Comparison of ENCODE assay signal across 23 mouse cellular contexts in the genomic region with DNA sequence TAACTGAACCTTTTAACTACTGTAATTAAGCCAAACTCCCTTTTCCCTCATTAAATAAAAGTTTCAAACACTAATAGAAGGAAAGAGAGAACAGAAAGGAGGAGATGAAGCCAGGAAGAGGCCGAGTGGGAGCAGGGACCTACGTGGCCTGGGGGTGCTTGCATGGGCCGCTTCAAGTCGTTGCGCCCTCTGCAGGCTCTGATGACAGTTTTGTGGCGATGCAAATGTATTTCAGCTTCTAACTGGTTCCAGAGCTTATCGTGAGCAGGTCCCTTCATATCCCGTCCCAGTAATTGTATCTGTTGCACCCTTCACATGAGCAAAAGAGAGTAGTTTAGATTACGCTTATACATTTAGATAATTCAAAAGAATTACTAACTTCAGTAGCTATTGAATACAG. TPM values are rescaled to one million over a fixed set of nuclear protein-coding genes. Genes with fewer than 3 reads are reported as not detected.
A peak's percentile ranks its signal among the peaks of the same experiment; 100 is the strongest.
DNase-seq lines count a peak whose midpoint lies in the region; ATAC-seq and TF ChIP-seq lines count a peak whose summit lies in the region.
"Had no signal": no experiment of that assay in that cellular context is flagged by ENCODE, and none has a peak within 500 bp of the region (broad histone marks: within the 10 kb centered on the region; RNA-seq: fewer than 3 reads in every experiment).

No protein-coding gene starts in this region.

- H3K27ac ChIP-seq in kidney, postnatal 0 days = no peak overlapping the region
- no peak overlapping the region for H3K27ac ChIP-seq in kidney, embryonic 15.5 days
- no peak overlapping the region for H3K27ac ChIP-seq in ES-E14 (ENCODE audit: insufficient read depth, low read depth, low read length, poor library complexity, severe bottlenecking)
- H3K27ac ChIP-seq in cerebellum, adult 2 months (ENCODE audit: insufficient read depth, low read length) = no peak overlapping the region
- H3K27ac ChIP-seq: hindbrain, embryonic 15.5 days; limb, embryonic 15.5 days; midbrain, embryonic 13.5 days; neural tube, embryonic 12.5 days had no signal

- in situ Hi-C loops in ES-E14 (cut with MboI; ENCODE audit: low sequenced_read_pairs in 2 of 2, unreplicated experiment in 2 of 2) = loop anchor here in 1 of 2 experiments (10.0 kb wide), 1 partner anchor 138 kb away; no protein-coding TSS in a partner anchor

- DNase-seq in kidney, postnatal 0 days (ENCODE audit: low spot score) = peak; percentile 6
- DNase-seq in lung, postnatal 14 days = peak; percentile 4
- no peak for DNase-seq in lung, postnatal 36 days
- DNase-seq in ES-E14 (ENCODE audit: low read depth, low spot score) = peak; percentile 33
- DNase-seq in embryo, embryonic 10.5 days (ENCODE audit: low spot score) = peak; percentile 10
- DNase-seq in cerebellum, adult 2 months = no peak
- no peak for DNase-seq in ovary, postnatal 36 days (ENCODE audit: low spot score)
- DNase-seq: cerebellum, adult 11 months; kidney, adult 9 months; layer of hippocampus, adult 9-11 months; lung, postnatal 10 days; thymus, adult 2 months had no signal

- no peak overlapping the region for H3K4me2 ChIP-seq in kidney, postnatal 0 days (ENCODE audit: low read length)
- no peak overlapping the region for H3K4me2 ChIP-seq in kidney, embryonic 15.5 days
- H3K4me2 ChIP-seq: hindbrain, embryonic 15.5 days; limb, embryonic 15.5 days; midbrain, embryonic 13.5 days; neural tube, embryonic 12.5 days had no signal

- TF ChIP-seq POLR2A in cerebellum, adult 2 months (IDR thresholded peaks at IDR 0.05; ENCODE audit: borderline replicate concordance, insufficient read depth, low read length) = no peak

- WGBS in kidney, postnatal 0 days = 74% methylated on average over 9 of the region's 9 CpGs
- 79% methylated on average over 9 of the region's 9 CpGs for WGBS in kidney, embryonic 15.5 days
- WGBS in cerebellum, adult 2 months = 82% methylated on average over 9 of the region's 9 CpGs

- no peak overlapping the region for H3K9ac ChIP-seq in kidney, postnatal 0 days (ENCODE audit: low read depth, low read length)
- no peak overlapping the region for H3K9ac ChIP-seq in kidney, embryonic 15.5 days
- H3K9ac ChIP-seq in ES-E14 (ENCODE audit: insufficient read depth, low read depth, low read length, poor library complexity, severe bottlenecking) = no peak overlapping the region
- H3K9ac ChIP-seq: hindbrain, embryonic 15.5 days; limb, embryonic 15.5 days; midbrain, embryonic 13.5 days; neural tube, embryonic 12.5 days had no signal

- peak; percentile 33; the same call in 1 of the 2 replicates for TF ChIP-seq CTCF in kidney, postnatal 0 days (IDR thresholded peaks at IDR 0.05; ENCODE audit: low read depth)
- TF ChIP-seq CTCF in cerebellum, adult 2 months (IDR thresholded peaks at IDR 0.05; ENCODE audit: borderline replicate concordance, insufficient read depth, low read depth, low read length) = no peak

- ATAC-seq in kidney, postnatal 0 days (replicated peaks; ENCODE audit: low FRiP score, low read depth) = no peak
- no peak for ATAC-seq in kidney, embryonic 15.5 days (replicated peaks; ENCODE audit: low FRiP score)
- ATAC-seq: forebrain, embryonic 14.5 days; midbrain, embryonic 13.5 days had no signal

- H3K9me3 ChIP-seq in kidney, postnatal 0 days (replicated peaks; ENCODE audit: low read length) = no peaks in the 10 kb centered on the region
- H3K9me3 ChIP-seq in kidney, embryonic 15.5 days (replicated peaks) = no peaks in the 10 kb centered on the region
- no peaks in the 10 kb centered on the region for H3K9me3 ChIP-seq in ES-E14 (ENCODE audit: control insufficient read depth, insufficient read depth, low read depth, low read length)
- H3K9me3 ChIP-seq: hindbrain, embryonic 15.5 days; limb, embryonic 15.5 days; midbrain, embryonic 13.5 days; neural tube, embryonic 12.5 days had no signal

- H3K4me3 ChIP-seq in kidney, postnatal 0 days (replicated peaks; ENCODE audit: low read depth, low read length) = no peak overlapping the region
- no peak overlapping the region for H3K4me3 ChIP-seq in kidney, embryonic 15.5 days (replicated peaks)
- H3K4me3 ChIP-seq in ES-E14 (ENCODE audit: insufficient read depth in 1 of 2, low read depth in 1 of 2, low read length in 2 of 2, poor library complexity in 1 of 2, severe bottlenecking in 1 of 2) = no peak overlapping the region
- no peak overlapping the region for H3K4me3 ChIP-seq in cerebellum, adult 2 months (replicated peaks; ENCODE audit: insufficient read depth, low read depth, low read length)
- H3K4me3 ChIP-seq: hindbrain, embryonic 15.5 days; limb, embryonic 15.5 days; midbrain, embryonic 13.5 days; neural tube, embryonic 12.5 days had no signal

- H3K27me3 ChIP-seq in kidney, postnatal 0 days (ENCODE audit: insufficient read depth, low read length) = no peaks in the 10 kb centered on the region
- no peaks in the 10 kb centered on the region for H3K27me3 ChIP-seq in kidney, embryonic 15.5 days
- H3K27me3 ChIP-seq in cerebellum, adult 2 months (ENCODE audit: control insufficient read depth, insufficient read depth, low read length) = no peaks in the 10 kb centered on the region
- H3K27me3 ChIP-seq: hindbrain, embryonic 15.5 days; limb, embryonic 15.5 days; midbrain, embryonic 13.5 days; neural tube, embryonic 12.5 days had no signal

- H3K36me3 ChIP-seq in kidney, postnatal 0 days (ENCODE audit: insufficient read depth, low read length) = peaks cover 21% of the 10 kb centered on the region; the same call in 1 of the 2 replicates
- H3K36me3 ChIP-seq in kidney, embryonic 15.5 days = peaks cover 59% of the 10 kb centered on the region
- peaks cover 2% of the 10 kb centered on the region for H3K36me3 ChIP-seq in ES-E14 (ENCODE audit: control insufficient read depth, insufficient read depth, low read length, poor library complexity, severe bottlenecking)

- H3K4me1 ChIP-seq in kidney, postnatal 0 days (replicated peaks; ENCODE audit: insufficient read depth, low read length) = no peaks in the 10 kb centered on the region
- no peaks in the 10 kb centered on the region for H3K4me1 ChIP-seq in kidney, embryonic 15.5 days
- no peaks in the 10 kb centered on the region for H3K4me1 ChIP-seq in ES-E14 (ENCODE audit: control insufficient read depth in 2 of 2, insufficient read depth in 2 of 2, low read length in 2 of 2, poor library complexity in 1 of 2)
- H3K4me1 ChIP-seq in cerebellum, adult 2 months (ENCODE audit: control insufficient read depth, insufficient read depth, low read length) = no peaks in the 10 kb centered on the region; the same call in 1 of the 2 replicates
- H3K4me1 ChIP-seq: hindbrain, embryonic 15.5 days; limb, embryonic 15.5 days; midbrain, embryonic 13.5 days; neural tube, embryonic 12.5 days had no signal

TF ChIP-seq in ES-E14, 5 proteins besides CTCF, POLR2A, EP300 and RAD21:
- TF ChIP-seq ZNF384 (IDR thresholded peaks at IDR 0.05; ENCODE audit: low read depth, low read length) = no peak
- TF ChIP-seq HCFC1 (IDR thresholded peaks at IDR 0.05; ENCODE audit: borderline replicate concordance, insufficient read depth, low read length) = no peak
- no peak for TF ChIP-seq MAFK (IDR thresholded peaks at IDR 0.05; ENCODE audit: insufficient read depth, low read depth, low read length)
- no peak for TF ChIP-seq CHD2 (IDR thresholded peaks at IDR 0.05; ENCODE audit: low read depth, low read length)
- TF ChIP-seq ZC3H11A (IDR thresholded peaks at IDR 0.05; ENCODE audit: borderline replicate concordance, low read depth, low read length) = no peak; the same call in 1 of the 2 replicates
TF ChIP-seq in ES-E14: peak in this region for 0.

RNA-seq across cellular contexts. Expression of a gene that starts 5.4 kb away (rescaled TPM):
- polyA plus RNA-seq in kidney, postnatal 0 days (2015; fragmentation: Nextera tagmentation; extraction: Ambion mirVana) = not detected in 2 replicates
- not detected in 2 replicates for polyA plus RNA-seq in kidney, embryonic 15.5 days (2015; fragmentation: Nextera tagmentation; extraction: Ambion mirVana)
- total RNA-seq in ES-E14 (2012; rRNA removed) = not detected in 2 replicates
- polyA plus RNA-seq in cerebellum, adult 2 months (2012; rRNA removed) = not detected in 2 replicates
- total RNA-seq: common myeloid progenitor, adult 5-6 weeks; gastrocnemius, adult 18-20 months; granulocyte monocyte progenitor cell, adult 5-6 weeks; left cerebral cortex, postnatal 10 days had no signal
- polyA plus RNA-seq: forebrain, embryonic 14.5 days; heart, postnatal 0 days; hindbrain, embryonic 15.5 days; limb, embryonic 15.5 days; midbrain, embryonic 13.5 days; neural tube, embryonic 12.5 days; thymus, adult 2 months had no signal

RNA-seq across cellular contexts. Expression of a gene that starts 28.7 kb away (rescaled TPM):
- polyA plus RNA-seq in kidney, postnatal 0 days (2015; fragmentation: Nextera tagmentation; extraction: Ambion mirVana) = 18.5 and 18.8 TPM in 2 replicates
- polyA plus RNA-seq in kidney, embryonic 15.5 days (2015; fragmentation: Nextera tagmentation; extraction: Ambion mirVana) = 22.5 TPM in 2 replicates
- total RNA-seq in ES-E14 (2012; rRNA removed) = 6.9 and 9.1 TPM in 2 replicates
- polyA plus RNA-seq in cerebellum, adult 2 months (2012; rRNA removed) = 30.9 and 31.4 TPM in 2 replicates

RNA-seq across cellular contexts. Expression of a gene that starts 35.6 kb away (rescaled TPM):
- polyA plus RNA-seq in kidney, postnatal 0 days (2015; fragmentation: Nextera tagmentation; extraction: Ambion mirVana) = 2.1 and 2.4 TPM in 2 replicates
- polyA plus RNA-seq in kidney, embryonic 15.5 days (2015; fragmentation: Nextera tagmentation; extraction: Ambion mirVana) = not detected in 2 replicates
- not detected in 2 replicates for total RNA-seq in ES-E14 (2012; rRNA removed)
- polyA plus RNA-seq in cerebellum, adult 2 months (2012; rRNA removed) = 0.05 TPM in 2 replicates
- total RNA-seq: common myeloid progenitor, adult 5-6 weeks; granulocyte monocyte progenitor cell, adult 5-6 weeks; left cerebral cortex, postnatal 10 days had no signal
- polyA plus RNA-seq: forebrain, embryonic 14.5 days; heart, postnatal 0 days; hindbrain, embryonic 15.5 days; limb, embryonic 15.5 days; midbrain, embryonic 13.5 days; neural tube, embryonic 12.5 days had no signal

Comparison
In these comparisons a context has a peak if more than half of its experiments do, and no peak if none do; other contexts are left out.
1. DNase-seq: peak in kidney, postnatal 0 days (single experiment), lung, postnatal 14 days (single experiment), ES-E14 (single experiment) and embryo, embryonic 10.5 days (single experiment); none in lung, postnatal 36 days (single experiment), cerebellum, adult 2 months (0 of 2) and ovary, postnatal 36 days (single experiment).